Mouse (Mus musculus) lung, adult 2 months (tissue): ENCODE results near the gene Bbx. TPM values are rescaled to one million over a fixed set of nuclear protein-coding genes. Genes with fewer than 3 reads are reported as not detected.
A peak's percentile ranks its signal among the peaks of the same experiment; 100 is the strongest.

Experiments used
- DNase-seq: peaks from one replicate; pipeline ENCODE4 v3.0.0; 2022
- H3K4me1 ChIP-seq: fragments of 200-500 bp; 2 replicates; pipeline ENCODE4 v1.6.1; 2011; ENCODE audit warnings: low read length; ENCODE audit not compliant: control insufficient read depth, insufficient read depth
- H3K4me3 ChIP-seq: fragments of 200-500 bp; replicated peaks from 2 replicates; pipeline ENCODE3; 2011; ENCODE audit warnings: low read depth, mild to moderate bottlenecking, control low read depth, low read length; ENCODE audit errors: extremely low read depth
- CTCF ChIP-seq: fragments of 200-500 bp; IDR thresholded peaks from 2 replicates; pipeline ENCODE4 v1.5.1; 2011; ENCODE audit warnings: mild to moderate bottlenecking, low read length, control low read depth; ENCODE audit not compliant: insufficient read depth
- POLR2A ChIP-seq: fragments of 200-500 bp; IDR thresholded peaks from 2 replicates; pipeline ENCODE4 v1.6.1; 2011; ENCODE audit warnings: low read depth, mild to moderate bottlenecking, control low read depth, low read length, borderline replicate concordance; ENCODE audit errors: extremely low read depth
- WGBS: fragments of 180-500 bp; shearing (Covaris S2); methylation state at CpG from one replicate; pipeline ENCODE4 v1.1.7; 2018; 5-methylcytosine and 5-hydroxymethylcytosine counted together
- polyA plus RNA-seq: library from polyadenylated mRNA; depleted of rRNA; stranded (reverse); fragments of >200 nt; gene quantifications from 2 replicates; pipeline ENCODE4 v1.2.3, GENCODE M21; 2012

Bbx gene
- polyA plus RNA-seq, 1 experiment = 6.8 TPM

DNA sequence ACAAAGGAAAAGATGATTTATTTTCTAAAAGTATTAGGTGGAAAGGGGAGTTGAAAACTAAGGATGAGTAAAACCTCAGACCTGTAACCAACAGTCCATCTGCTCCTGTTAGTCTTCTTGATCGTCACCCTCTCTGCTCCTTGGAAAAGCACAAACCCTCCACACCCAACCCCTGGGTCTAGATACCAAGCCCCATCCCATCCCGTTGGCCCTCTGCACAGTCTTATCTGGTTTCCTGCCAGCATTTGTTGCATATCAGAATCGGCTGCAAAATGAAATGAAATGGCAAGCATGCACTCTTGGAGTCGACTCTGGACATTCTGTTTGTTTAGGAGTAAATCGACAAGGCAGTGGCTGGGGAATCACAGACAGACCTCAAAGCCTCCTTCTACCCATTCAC is 29.3 kb downstream of the Bbx start:
- DNase-seq = no peak
- TF ChIP-seq CTCF (no peak), POLR2A (no peak)
- WGBS = 23% methylated on average over 5 of the region's 5 CpGs
- Histone ChIP-seq H3K4me1 (peaks cover 4% of the 10 kb centered on the region; the same call in 1 of the 2 replicates), H3K4me3 (no peak overlapping the region)

DNA sequence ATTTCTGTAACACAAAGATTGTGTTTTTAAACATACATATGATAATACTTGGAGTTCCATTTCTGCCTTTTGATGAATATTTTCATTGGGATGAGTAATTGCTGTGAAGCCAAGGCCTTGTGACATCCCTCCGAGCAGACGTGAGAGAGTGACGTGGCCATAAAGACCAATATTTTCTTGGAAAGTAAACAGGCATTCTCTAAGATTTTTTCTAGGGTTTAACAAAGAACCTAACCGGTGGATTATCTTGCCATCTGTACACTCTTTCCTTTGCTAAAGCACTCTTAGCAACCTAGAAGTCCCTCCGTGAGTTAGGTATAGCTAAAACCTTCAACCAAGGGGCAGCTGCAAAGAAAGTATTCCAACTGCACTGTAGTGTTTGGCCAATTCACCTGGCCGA is 32.4 kb downstream of the Bbx start:
- H3K4me3 ChIP-seq = no peak overlapping the region
- peaks cover 4% of the 10 kb centered on the region; the same call in 1 of the 2 replicates for H3K4me1 ChIP-seq
- TF ChIP-seq POLR2A (no peak), CTCF (no peak)
- DNase-seq = no peak
- WGBS = 87% methylated on average over 6 of the region's 6 CpGs

GRCm38 (mm10) chr16:50398564-50398963 is 33.6 kb downstream of the Bbx start:
- DNase-seq = no peak
- 88% methylated on average over 4 of the region's 4 CpGs for WGBS
- Histone ChIP-seq H3K4me3 (no peak overlapping the region), H3K4me1 (peaks cover 4% of the 10 kb centered on the region; the same call in 1 of the 2 replicates)
- TF ChIP-seq POLR2A (no peak), CTCF (0 out of 2 replicates have a peak, but pooled peaks have one; percentile 7)

- no peak overlapping the region for H3K4me3 ChIP-seq
- no peaks in the 10 kb centered on the region for H3K4me1 ChIP-seq
- no peak for DNase-seq
- no peak for TF ChIP-seq CTCF
- TF ChIP-seq POLR2A = no peak
- WGBS = 67% methylated on average over 6 of the region's 6 CpGs
Measured at GRCm38 (mm10) chr16:50395928-50396612, 36.1 kb downstream of the Bbx start.

DNA sequence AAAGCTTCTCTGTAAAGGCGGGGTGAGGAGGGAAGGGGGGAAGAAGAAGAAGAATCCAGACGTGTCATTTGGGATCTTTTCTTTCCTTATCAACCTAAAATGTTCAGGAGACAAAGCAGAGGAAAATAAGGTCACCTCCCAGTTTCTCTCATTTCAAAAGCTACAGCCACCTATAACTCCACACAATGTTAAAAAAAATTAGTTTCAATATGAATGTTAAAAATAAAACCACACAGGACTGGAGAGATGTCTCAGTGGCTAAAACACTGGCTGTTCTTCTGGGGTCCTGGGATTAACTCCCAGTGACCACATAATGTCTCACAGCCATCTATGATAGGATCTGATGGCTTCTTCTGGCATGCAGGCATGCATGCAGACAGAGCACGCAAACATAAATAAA is 43.7 kb downstream of the Bbx start:
- WGBS = 78% methylated on average over 3 of the region's 3 CpGs
- TF ChIP-seq CTCF = no peak
- no peak for TF ChIP-seq POLR2A
- Histone ChIP-seq H3K4me3 (no peak overlapping the region), H3K4me1 (no peaks in the 10 kb centered on the region)
- DNase-seq = no peak

DNA sequence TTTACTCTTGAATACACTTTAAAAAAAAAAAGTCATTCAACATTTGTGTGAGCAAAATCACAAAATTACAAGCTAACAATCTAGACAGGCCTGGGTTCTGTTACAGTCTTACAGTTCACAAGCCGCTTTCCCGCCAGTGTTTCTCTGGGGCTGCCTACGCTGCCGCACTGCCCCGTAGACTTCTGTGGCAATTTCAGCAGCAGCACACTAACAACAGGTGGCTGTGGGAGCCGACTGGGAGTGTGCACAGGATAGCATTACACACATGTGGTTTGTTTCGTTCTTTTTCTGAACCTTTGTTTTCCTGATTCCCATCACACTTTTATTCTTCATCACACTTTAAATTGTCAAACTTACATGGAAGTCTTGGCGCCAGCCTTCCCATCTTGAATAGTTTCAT is 48.6 kb downstream of the Bbx start:
- 95% methylated on average over 8 of the region's 8 CpGs for WGBS
- Histone ChIP-seq H3K4me3 (no peak overlapping the region), H3K4me1 (no peaks in the 10 kb centered on the region; the same call in 1 of the 2 replicates)
- no peak for DNase-seq
- TF ChIP-seq POLR2A (no peak), CTCF (no peak)

DNA sequence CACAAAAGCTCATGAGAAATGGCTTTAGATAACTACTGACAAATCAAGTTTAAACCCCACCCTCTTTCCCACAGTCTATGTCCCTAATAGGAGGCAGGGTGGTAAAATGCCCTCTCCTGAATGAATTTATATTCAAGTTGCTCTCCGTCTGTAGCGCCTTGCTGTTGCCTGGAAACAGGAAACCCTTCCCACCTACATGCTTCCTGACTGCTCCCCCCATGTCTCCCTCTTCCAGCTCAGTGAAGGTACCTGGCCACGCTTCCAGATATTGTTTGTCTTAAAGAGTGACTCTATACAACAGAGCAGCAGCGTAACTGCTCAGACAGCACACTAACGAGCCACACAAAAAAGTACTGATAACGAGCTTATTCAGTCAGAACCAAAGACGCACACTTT is 50.8 kb downstream of the Bbx start:
- WGBS = 25% methylated on average over 7 of the region's 7 CpGs
- DNase-seq = no peak
- Histone ChIP-seq H3K4me1 (no peaks in the 10 kb centered on the region; the same call in 1 of the 2 replicates), H3K4me3 (no peak overlapping the region)
- TF ChIP-seq CTCF (no peak), POLR2A (no peak)

GRCm38 (mm10) chr16:50380682-50381350 is 51.4 kb downstream of the Bbx start:
- WGBS = 27% methylated on average over 10 of the region's 10 CpGs
- Histone ChIP-seq H3K4me1 (no peaks in the 10 kb centered on the region; the same call in 1 of the 2 replicates), H3K4me3 (no peak overlapping the region)
- DNase-seq = peak; percentile 78
- TF ChIP-seq POLR2A (no peak), CTCF (peak; percentile 59; the same call in 1 of the 2 replicates)

GRCm38 (mm10) chr16:50380232-50380631 is 52.0 kb downstream of the Bbx start:
- Histone ChIP-seq H3K4me3 (no peak overlapping the region), H3K4me1 (no peaks in the 10 kb centered on the region; the same call in 1 of the 2 replicates)
- TF ChIP-seq POLR2A (no peak), CTCF (no peak)
- WGBS = 68% methylated on average over 7 of the region's 7 CpGs
- no peak for DNase-seq

DNA sequence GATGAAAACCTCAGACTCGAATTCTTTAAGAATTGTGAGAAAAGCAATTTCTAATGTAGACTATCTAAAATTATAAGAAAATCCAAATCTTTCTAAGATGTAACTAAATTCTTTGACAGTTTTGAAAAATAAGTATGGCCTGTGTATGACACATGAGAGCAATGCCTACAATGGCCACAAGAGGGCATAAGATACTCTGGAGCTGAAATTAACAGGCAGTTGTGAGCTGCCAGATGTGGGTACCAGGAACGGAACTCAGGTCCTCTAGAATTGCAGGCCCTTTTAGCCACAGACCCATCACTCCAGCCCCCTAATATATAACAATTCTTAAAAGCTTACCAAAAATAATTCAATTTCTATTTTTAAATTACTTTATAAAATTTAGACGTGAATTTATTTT is 57.6 kb downstream of the Bbx start:
- TF ChIP-seq POLR2A = no peak
- peak; percentile 35 for TF ChIP-seq CTCF
- no peaks in the 10 kb centered on the region for H3K4me1 ChIP-seq
- no peak overlapping the region for H3K4me3 ChIP-seq
- no peak for DNase-seq
- WGBS = 87% methylated on average over 3 of the region's 3 CpGs

GRCm38 (mm10) chr16:50373685-50374084 is 58.5 kb downstream of the Bbx start:
- WGBS = 48% methylated on average over 5 of the region's 5 CpGs
- DNase-seq = no peak
- Histone ChIP-seq H3K4me3 (no peak overlapping the region), H3K4me1 (no peaks in the 10 kb centered on the region)
- TF ChIP-seq POLR2A (no peak), CTCF (no peak)
